Mouse (Mus musculus) hindbrain, embryonic 14.5 days (tissue): ENCODE data around the gene Avil. TPM values are rescaled to one million over a fixed set of nuclear protein-coding genes. Genes with fewer than 3 reads are reported as not detected.

Experiments
- ATAC-seq: fragments of 200-750 bp; cut with Nextera tagmentation; 2 replicates; pipeline ENCODE4 v1.8.0; 2017; ENCODE audit warnings: moderate number of reproducible peaks, mild to moderate bottlenecking, moderate TSS enrichment, moderate library complexity; ENCODE audit not compliant: low FRiP score
- DNase-seq: peaks from one replicate; pipeline ENCODE4 v3.0.0-alpha.2; 2015; ENCODE audit warnings: low spot score
- H3K27ac ChIP-seq: fragments of 300-500 bp; sonication (generic); 2 replicates; pipeline ENCODE4 v1.5.1; 2014; ENCODE audit warnings: mild to moderate bottlenecking, moderate library complexity
- H3K27me3 ChIP-seq: fragments of 300-500 bp; sonication (generic); 2 replicates; pipeline ENCODE4 v1.6.1; 2014; ENCODE audit warnings: mild to moderate bottlenecking, low read length, mixed read lengths; ENCODE audit not compliant: control insufficient read depth, insufficient read depth
- H3K36me3 ChIP-seq: fragments of 300-500 bp; sonication (generic); replicated peaks from 2 replicates; pipeline ENCODE4 v1.6.1; 2014; ENCODE audit not compliant: control insufficient read depth, insufficient read depth
- H3K4me1 ChIP-seq: fragments of 300-500 bp; sonication (generic); replicated peaks from 2 replicates; pipeline ENCODE4 v1.6.1; 2014; ENCODE audit warnings: antibody characterized with exemption, low read length, mixed read lengths; ENCODE audit not compliant: control insufficient read depth, insufficient read depth
- H3K4me2 ChIP-seq: fragments of 300-500 bp; sonication (generic); replicated peaks from 2 replicates; pipeline ENCODE4 v1.6.1; 2014; ENCODE audit warnings: mild to moderate bottlenecking, moderate library complexity
- H3K4me3 ChIP-seq: fragments of 300-500 bp; sonication (generic); replicated peaks from 2 replicates; pipeline ENCODE4 v1.5.1; 2014; ENCODE audit warnings: mild to moderate bottlenecking, low read length
- H3K9ac ChIP-seq: fragments of 300-500 bp; sonication (generic); 2 replicates; pipeline ENCODE4 v1.6.1; 2014
- H3K9me3 ChIP-seq: fragments of 300-500 bp; sonication (generic); 2 replicates; pipeline ENCODE4 v1.6.1; 2016; ENCODE audit warnings: low read length; ENCODE audit not compliant: control insufficient read depth
- WGBS: fragments of 180-500 bp; shearing (Covaris S2); extraction: QIAGEN DNeasy Blood & Tissue Kit; methylation state at CpG from one replicate; pipeline ENCODE4 v1.1.7; 2014; 5-methylcytosine and 5-hydroxymethylcytosine counted together
- polyA plus RNA-seq: library from polyadenylated mRNA; unstranded; fragments of >200 nt; fragmentation: Nextera tagmentation; extraction: Ambion mirVana; gene quantifications from 2 replicates; pipeline ENCODE4 v1.2.1, GENCODE M21; 2014

Gene Avil
- polyA plus RNA-seq = 0.60 and 2.5 TPM in 2 replicates

- Histone ChIP-seq H3K9ac (no peak within 1 kb of the TSS), H3K4me2 (no peak within 1 kb of the TSS), H3K36me3 (peaks cover 39% of the 10 kb centered on the region), H3K27me3 (no peaks in the 10 kb centered on the region), H3K4me1 (no peaks in the 10 kb centered on the region), H3K27ac (no peak within 1 kb of the TSS), H3K9me3 (no peaks in the 10 kb centered on the region), H3K4me3 (no peak within 1 kb of the TSS)
- no peak for DNase-seq
- ATAC-seq = no peak
- 90% methylated on average over 5 of the region's 5 CpGs for WGBS
These were observed at the start of gene Avil for GRCm38 (mm10) chr10:127000529-127000928. Gene Avil (plus strand): TSS chr10:127000709.

GRCm38 (mm10) chr10:126952375-126952774 lies 48.1 kb upstream of the Avil start:
- 96% methylated on average over 1 of the region's 1 CpGs for WGBS

GRCm38 (mm10) chr10:126953029-126953471 lies 47.5 kb upstream of the Avil start:
- H3K27ac ChIP-seq = no peak overlapping the region
- H3K9ac ChIP-seq = no peak overlapping the region
- no peaks in the 10 kb centered on the region for H3K9me3 ChIP-seq
- 86% methylated on average over 3 of the region's 3 CpGs for WGBS
- no peaks in the 10 kb centered on the region for H3K36me3 ChIP-seq
- no peak overlapping the region for H3K4me3 ChIP-seq
- H3K27me3 ChIP-seq = peaks cover 37% of the 10 kb centered on the region
- no peak overlapping the region for H3K4me2 ChIP-seq
- peaks cover 15% of the 10 kb centered on the region for H3K4me1 ChIP-seq
- no peak for DNase-seq
- no peak for ATAC-seq

More at GRCm38 (mm10) chr10:126952375-126952774, 48.1 kb upstream of the Avil start:
- H3K27ac ChIP-seq = no peak overlapping the region
- H3K4me3 ChIP-seq = no peak overlapping the region
- DNase-seq (no peak), ATAC-seq (no peak)
- peaks cover 37% of the 10 kb centered on the region for H3K27me3 ChIP-seq
- no peaks in the 10 kb centered on the region for H3K9me3 ChIP-seq
- no peak overlapping the region for H3K9ac ChIP-seq
- H3K4me2 ChIP-seq = no peak overlapping the region
- H3K4me1 ChIP-seq = peaks cover 10% of the 10 kb centered on the region
- no peaks in the 10 kb centered on the region for H3K36me3 ChIP-seq

- H3K27ac ChIP-seq = peak overlapping the region; percentile 66
- peak overlapping the region; percentile 48 for H3K4me2 ChIP-seq
- no peaks in the 10 kb centered on the region for H3K36me3 ChIP-seq
- 4% methylated on average over 15 of the region's 15 CpGs for WGBS
- peak; percentile 68 for DNase-seq
- peak; percentile 19; the same call in 1 of the 2 replicates for ATAC-seq
- H3K4me3 ChIP-seq = 0 out of 2 replicates have a peak overlapping the region, but pooled peaks have one; percentile 1
- peaks cover 15% of the 10 kb centered on the region for H3K4me1 ChIP-seq
- H3K9me3 ChIP-seq = no peaks in the 10 kb centered on the region
- H3K27me3 ChIP-seq = peaks cover 52% of the 10 kb centered on the region
- H3K9ac ChIP-seq = peak overlapping the region; percentile 49
These were observed 43.7 kb upstream of the Avil start for GRCm38 (mm10) chr10:126956692-126957358.

GRCm38 (mm10) chr10:126957359-126958107 lies 43.0 kb upstream of the Avil start:
- Histone ChIP-seq H3K27me3 (peaks cover 58% of the 10 kb centered on the region), H3K27ac (peak overlapping the region; percentile 66), H3K36me3 (no peaks in the 10 kb centered on the region), H3K9me3 (no peaks in the 10 kb centered on the region), H3K4me2 (peak overlapping the region; percentile 48), H3K4me3 (0 out of 2 replicates have a peak overlapping the region, but pooled peaks have one; percentile 1), H3K9ac (peak overlapping the region; percentile 49), H3K4me1 (peaks cover 15% of the 10 kb centered on the region)
- ATAC-seq (peak; percentile 81), DNase-seq (peak; percentile 68)
- WGBS = 1% methylated on average over 25 of the region's 25 CpGs

- Histone ChIP-seq H3K4me1 (peaks cover 15% of the 10 kb centered on the region), H3K9ac (no peak overlapping the region), H3K36me3 (no peaks in the 10 kb centered on the region), H3K27me3 (peaks cover 60% of the 10 kb centered on the region), H3K4me2 (no peak overlapping the region), H3K4me3 (no peak overlapping the region), H3K27ac (no peak overlapping the region), H3K9me3 (no peaks in the 10 kb centered on the region)
- no peak for ATAC-seq
- no peak for DNase-seq
- WGBS = 81% methylated on average over 8 of the region's 8 CpGs
These were observed 40.0 kb upstream of the Avil start for GRCm38 (mm10) chr10:126960496-126960895.

- Histone ChIP-seq H3K9ac (no peak overlapping the region), H3K4me2 (no peak overlapping the region), H3K27ac (no peak overlapping the region), H3K4me3 (no peak overlapping the region), H3K27me3 (peaks cover 49% of the 10 kb centered on the region), H3K4me1 (peaks cover 12% of the 10 kb centered on the region), H3K36me3 (no peaks in the 10 kb centered on the region), H3K9me3 (no peaks in the 10 kb centered on the region)
- ATAC-seq = no peak
- 61% methylated on average over 10 of the region's 10 CpGs for WGBS
- no peak for DNase-seq
These were observed 38.8 kb upstream of the Avil start for GRCm38 (mm10) chr10:126961757-126962156.

- Histone ChIP-seq H3K9ac (no peak overlapping the region; the same call in 1 of the 2 replicates), H3K9me3 (no peaks in the 10 kb centered on the region), H3K27ac (no peak overlapping the region), H3K27me3 (peaks cover 49% of the 10 kb centered on the region), H3K4me3 (no peak overlapping the region), H3K4me2 (0 out of 2 replicates have a peak overlapping the region, but pooled peaks have one; percentile 2), H3K36me3 (no peaks in the 10 kb centered on the region), H3K4me1 (peaks cover 5% of the 10 kb centered on the region)
- WGBS = 25% methylated on average over 15 of the region's 15 CpGs
- ATAC-seq (peak; percentile 46; the same call in 1 of the 2 replicates), DNase-seq (no peak)
These were observed 38.1 kb upstream of the Avil start for GRCm38 (mm10) chr10:126962271-126962965.

GRCm38 (mm10) chr10:126962966-126963330 lies 37.6 kb upstream of the Avil start:
- Histone ChIP-seq H3K4me2 (no peak overlapping the region), H3K9me3 (no peaks in the 10 kb centered on the region), H3K36me3 (no peaks in the 10 kb centered on the region), H3K9ac (no peak overlapping the region), H3K27ac (no peak overlapping the region), H3K4me1 (peaks cover under 1% of the 10 kb centered on the region; the same call in 1 of the 2 replicates), H3K27me3 (peaks cover 49% of the 10 kb centered on the region), H3K4me3 (no peak overlapping the region)
- 46% methylated on average over 6 of the region's 6 CpGs for WGBS
- ATAC-seq (no peak), DNase-seq (no peak)
